Mouse (Mus musculus) stomach, embryonic 15.5 days (tissue): ENCODE measurements around the gene Paxx. TPM values are rescaled to one million over a fixed set of nuclear protein-coding genes. Genes with fewer than 3 reads are reported as not detected.

Experiments used
- ATAC-seq: fragments of 200-750 bp; cut with Nextera tagmentation; 2 replicates; pipeline ENCODE4 v1.8.0; 2017; ENCODE audit warnings: low read depth, moderate number of reproducible peaks, moderate TSS enrichment; ENCODE audit not compliant: insufficient read depth, low FRiP score
- H3K27ac ChIP-seq: fragments of 300-500 bp; sonication (generic); 2 replicates; pipeline ENCODE4 v1.5.1; 2015; ENCODE audit warnings: mild to moderate bottlenecking, inconsistent platforms
- H3K27me3 ChIP-seq: fragments of 300-500 bp; sonication (generic); replicated peaks from 2 replicates; pipeline ENCODE4 v1.6.1; 2015; ENCODE audit warnings: inconsistent platforms
- H3K36me3 ChIP-seq: fragments of 300-500 bp; sonication (generic); 2 replicates; pipeline ENCODE4 v1.6.1; 2015; ENCODE audit warnings: inconsistent platforms
- H3K4me1 ChIP-seq: fragments of 300-500 bp; sonication (generic); 2 replicates; pipeline ENCODE4 v1.6.1; 2015; ENCODE audit warnings: inconsistent platforms
- H3K4me2 ChIP-seq: fragments of 300-500 bp; sonication (generic); 2 replicates; pipeline ENCODE4 v1.6.1; 2015; ENCODE audit warnings: mild to moderate bottlenecking, inconsistent platforms
- H3K4me3 ChIP-seq: fragments of 300-500 bp; sonication (generic); replicated peaks from 2 replicates; pipeline ENCODE4 v1.5.1; 2015; ENCODE audit warnings: inconsistent platforms
- H3K9ac ChIP-seq: fragments of 300-500 bp; sonication (generic); 2 replicates; pipeline ENCODE4 v1.6.1; 2015; ENCODE audit warnings: inconsistent platforms
- H3K9me3 ChIP-seq: fragments of 300-500 bp; sonication (generic); 2 replicates; pipeline ENCODE4 v1.6.1; 2016; ENCODE audit warnings: inconsistent platforms
- WGBS: fragments of 180-500 bp; shearing (Covaris S2); methylation state at CpG from one replicate; pipeline ENCODE4 v1.1.7; 2015; 5-methylcytosine and 5-hydroxymethylcytosine counted together
- polyA plus RNA-seq: library from polyadenylated mRNA; unstranded; fragments of >200 nt; fragmentation: Nextera tagmentation; extraction: Ambion mirVana; gene quantifications from 2 replicates; pipeline ENCODE4 v1.2.1, GENCODE M21; 2015

Gene Paxx
- polyA plus RNA-seq, 1 experiment from 2014 or later = 37.4 TPM

DNA sequence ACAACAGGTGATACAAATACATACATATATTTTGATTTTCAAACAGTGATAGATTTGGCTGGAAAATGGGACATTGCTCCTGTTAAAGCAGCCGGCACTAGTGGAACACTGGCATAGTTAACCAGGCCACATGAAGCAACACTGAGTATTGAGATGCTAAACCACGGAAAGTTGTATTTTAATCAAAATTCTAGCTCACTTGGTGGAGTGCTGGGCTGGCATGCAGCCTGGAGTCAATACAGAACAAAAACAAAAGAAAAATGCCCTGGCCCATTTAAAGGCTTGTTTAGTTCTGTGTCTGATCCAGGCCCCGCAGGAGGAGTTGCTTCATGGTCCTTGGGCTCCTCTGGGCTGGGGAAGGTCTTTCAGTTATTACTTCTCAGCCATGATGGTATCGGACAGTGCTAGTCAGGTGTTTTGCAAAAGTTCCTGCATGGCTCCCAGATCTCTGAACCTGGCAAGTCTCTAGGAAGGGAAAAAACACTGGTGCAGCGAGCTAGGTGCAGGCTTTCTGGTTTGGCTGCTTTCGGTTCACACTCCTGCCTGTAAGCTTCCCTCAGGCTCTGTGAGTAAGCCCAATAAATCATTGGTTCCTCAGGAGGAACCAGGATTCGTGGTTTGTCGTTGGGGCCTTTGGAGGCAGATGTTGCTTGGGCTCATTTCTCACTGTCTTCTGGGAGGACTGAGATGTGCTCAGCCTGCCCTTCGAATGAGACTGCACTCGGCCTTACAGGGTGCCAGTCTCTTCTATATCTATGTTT is 18.8 kb upstream of the Paxx start:
- no peak overlapping the region for H3K4me3 ChIP-seq
- no peaks in the 10 kb centered on the region for H3K4me1 ChIP-seq
- H3K27me3 ChIP-seq = no peaks in the 10 kb centered on the region
- 50% methylated on average over 10 of the region's 10 CpGs for WGBS
- H3K9me3 ChIP-seq = no peaks in the 10 kb centered on the region
- H3K4me2 ChIP-seq = no peak overlapping the region
- ATAC-seq = no peak
- H3K27ac ChIP-seq = peak overlapping the region; percentile 44; the same call in 1 of the 2 replicates
- H3K36me3 ChIP-seq = no peaks in the 10 kb centered on the region
- H3K9ac ChIP-seq = no peak overlapping the region

DNA sequence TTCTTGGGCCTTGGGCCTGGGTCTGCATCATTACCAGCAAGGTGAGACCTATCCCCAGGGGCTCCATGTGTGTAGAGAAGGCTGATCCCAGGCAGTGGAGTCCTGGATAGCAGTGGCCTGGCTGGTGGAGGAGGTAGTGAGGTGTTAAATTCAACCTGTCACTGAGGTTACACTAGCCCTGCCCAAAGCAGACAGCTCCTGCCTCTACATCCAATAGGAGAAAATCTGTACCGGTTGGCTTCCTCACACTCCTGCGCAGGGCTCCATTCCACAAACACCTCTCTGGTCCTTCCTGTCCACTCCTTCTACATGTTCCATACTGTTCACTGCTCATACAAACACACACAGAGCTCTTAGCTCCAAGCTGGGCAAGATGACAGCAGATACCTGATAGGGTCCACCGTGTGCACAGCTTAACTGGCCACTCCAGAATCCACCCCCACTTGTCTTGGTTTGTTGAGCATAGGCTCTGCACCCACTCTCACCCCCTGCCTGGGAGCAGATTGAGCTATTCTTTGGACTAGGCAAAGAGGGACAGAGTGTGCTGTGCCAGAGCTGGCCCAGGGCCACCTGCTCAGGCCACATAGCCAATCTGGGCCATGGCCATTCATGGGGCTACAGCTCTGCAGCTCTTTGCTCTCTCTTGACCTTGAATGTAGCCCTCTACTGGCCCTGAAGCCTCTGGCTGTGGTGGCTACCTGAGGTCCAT is 17.2 kb upstream of the Paxx start:
- Histone ChIP-seq H3K27ac (no peak overlapping the region), H3K4me3 (no peak overlapping the region), H3K9me3 (no peaks in the 10 kb centered on the region), H3K4me1 (no peaks in the 10 kb centered on the region), H3K9ac (no peak overlapping the region), H3K36me3 (no peaks in the 10 kb centered on the region), H3K27me3 (no peaks in the 10 kb centered on the region), H3K4me2 (no peak overlapping the region)
- 73% methylated on average over 3 of the region's 3 CpGs for WGBS
- no peak for ATAC-seq

DNA sequence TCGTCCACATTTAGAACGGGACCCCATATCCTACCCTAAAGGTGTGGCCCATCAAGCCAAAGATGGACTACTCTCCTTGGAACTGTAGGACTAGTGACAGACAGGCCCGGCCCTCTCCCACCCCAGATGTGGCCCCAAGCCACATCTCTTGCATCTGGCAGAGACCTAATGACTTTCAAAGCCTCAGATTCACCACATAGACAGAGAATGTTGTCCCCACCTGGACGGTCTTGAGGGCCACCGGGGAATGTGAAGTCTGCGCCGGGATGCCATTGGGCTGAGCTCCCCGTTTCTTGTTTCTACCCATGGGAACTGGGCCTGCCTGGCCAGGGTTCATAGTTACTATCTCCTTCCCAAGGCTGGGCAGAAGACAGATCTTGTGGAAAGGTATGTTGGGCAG is 16.6 kb upstream of the Paxx start:
- Histone ChIP-seq H3K36me3 (no peaks in the 10 kb centered on the region), H3K4me2 (no peak overlapping the region), H3K27ac (no peak overlapping the region), H3K9ac (no peak overlapping the region), H3K27me3 (no peaks in the 10 kb centered on the region), H3K4me3 (no peak overlapping the region), H3K9me3 (no peaks in the 10 kb centered on the region), H3K4me1 (no peaks in the 10 kb centered on the region)
- no peak for ATAC-seq
- 88% methylated on average over 8 of the region's 8 CpGs for WGBS

DNA sequence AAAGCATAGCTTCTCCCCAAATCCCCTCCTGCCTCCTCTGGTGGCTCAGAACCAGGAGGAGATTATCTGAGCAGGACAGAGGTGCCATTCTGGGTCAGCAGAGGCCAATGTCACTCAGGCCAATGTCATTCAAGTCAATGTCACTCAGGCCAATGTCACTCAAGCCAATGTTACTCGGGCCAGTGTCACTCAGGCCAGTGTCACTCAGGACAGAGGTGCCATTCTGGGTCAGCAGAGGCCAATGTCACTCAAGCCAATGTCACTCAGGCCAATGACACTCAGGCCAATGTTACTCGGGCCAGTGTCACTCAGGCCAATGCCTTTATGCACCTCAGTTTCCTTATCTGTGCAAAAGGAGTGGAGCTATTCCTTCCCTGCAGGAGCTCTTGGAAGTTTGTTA is 11.7 kb upstream of the Paxx start:
- no peaks in the 10 kb centered on the region for H3K9me3 ChIP-seq
- H3K4me3 ChIP-seq = no peak overlapping the region
- no peaks in the 10 kb centered on the region; the same call in 1 of the 2 replicates for H3K4me1 ChIP-seq
- H3K9ac ChIP-seq = no peak overlapping the region
- no peaks in the 10 kb centered on the region for H3K27me3 ChIP-seq
- H3K36me3 ChIP-seq = no peaks in the 10 kb centered on the region
- no peak overlapping the region for H3K4me2 ChIP-seq
- WGBS = 72% methylated on average over 2 of the region's 2 CpGs
- no peak for ATAC-seq
- H3K27ac ChIP-seq = no peak overlapping the region

DNA sequence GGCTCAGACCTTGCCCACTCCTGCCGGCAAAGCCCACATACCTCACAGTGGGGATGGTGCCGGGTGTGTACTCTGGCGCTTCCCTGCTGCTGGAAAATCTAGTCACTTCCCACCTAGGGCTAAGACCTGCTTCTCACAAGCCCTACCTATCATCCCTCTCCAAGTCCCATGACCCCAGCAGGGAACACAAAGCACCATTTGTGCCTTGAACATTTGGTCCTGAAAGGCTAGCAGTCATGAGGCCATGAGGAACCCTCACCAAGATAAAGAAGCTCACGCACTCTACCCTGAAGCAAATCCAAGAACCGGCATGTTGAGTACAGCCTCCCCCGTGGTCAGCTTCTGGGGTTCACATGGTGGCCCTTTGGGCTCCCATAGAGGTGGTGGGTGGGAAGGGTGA is 9.1 kb upstream of the Paxx start, which contains the start of gene Ptgds:
TSS of gene Ptgds (minus strand) at position 78 of the 400 bp plus-strand sequence.
- H3K36me3 ChIP-seq = no peaks in the 10 kb centered on the region
- H3K4me1 ChIP-seq = no peaks in the 10 kb centered on the region; the same call in 1 of the 2 replicates
- no peaks in the 10 kb centered on the region for H3K9me3 ChIP-seq
- H3K9ac ChIP-seq = no peak within 1 kb of the TSS
- no peaks in the 10 kb centered on the region for H3K27me3 ChIP-seq
- ATAC-seq = no peak
- no peak within 1 kb of the TSS for H3K4me3 ChIP-seq
- H3K4me2 ChIP-seq = no peak within 1 kb of the TSS
- no peak within 1 kb of the TSS for H3K27ac ChIP-seq
- WGBS = 44% methylated on average over 6 of the region's 6 CpGs

DNA sequence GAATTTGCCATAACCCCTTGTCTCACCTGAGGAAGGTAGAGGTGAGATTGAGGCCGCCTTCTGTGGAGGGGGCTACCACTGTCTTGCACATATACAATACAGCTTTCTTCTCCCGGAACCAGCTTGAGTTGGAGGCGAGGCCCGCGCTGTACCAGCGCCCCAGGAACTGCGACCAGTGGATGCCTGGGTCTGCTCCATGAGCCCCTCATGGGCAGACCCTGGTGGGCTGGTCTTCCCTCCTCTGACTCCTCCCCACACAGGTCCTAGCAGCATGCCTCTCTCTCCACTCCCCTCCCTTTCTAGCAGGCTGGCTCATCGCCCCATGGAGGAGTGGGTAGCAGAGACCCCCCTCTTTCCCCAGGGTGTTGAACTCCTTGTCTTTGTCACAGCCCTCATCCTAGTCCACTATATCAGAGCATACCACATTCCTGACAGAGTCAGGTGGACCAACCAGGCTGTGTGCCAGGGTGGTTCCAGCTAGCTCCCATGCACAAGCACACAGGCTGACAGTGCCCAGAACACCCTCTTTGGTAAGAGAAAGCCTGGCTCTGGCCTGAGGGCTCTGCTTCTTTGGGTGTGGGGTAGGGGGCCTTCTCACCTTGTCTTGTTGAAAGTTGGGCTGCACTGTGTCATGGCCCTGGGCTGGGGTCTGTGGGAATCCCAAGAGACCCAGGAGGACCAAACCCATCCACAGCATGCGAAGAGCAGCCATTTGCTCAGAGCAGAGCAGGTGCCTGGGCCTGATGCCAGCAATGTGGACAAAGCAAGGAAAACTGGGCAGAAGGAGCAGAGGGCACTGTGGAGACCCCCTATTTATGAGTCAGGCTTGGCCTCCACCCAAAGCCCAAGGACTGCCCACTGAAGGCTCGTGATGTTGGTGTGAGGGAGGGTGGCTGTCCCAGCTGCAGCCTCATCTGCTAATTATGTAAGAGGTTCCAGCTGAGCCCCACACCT is 8.3 kb upstream of the Paxx start:
- Histone ChIP-seq H3K9ac (no peak overlapping the region), H3K27ac (no peak overlapping the region), H3K4me3 (no peak overlapping the region), H3K4me2 (no peak overlapping the region), H3K36me3 (no peaks in the 10 kb centered on the region), H3K4me1 (no peaks in the 10 kb centered on the region; the same call in 1 of the 2 replicates), H3K9me3 (no peaks in the 10 kb centered on the region), H3K27me3 (no peaks in the 10 kb centered on the region)
- WGBS = 67% methylated on average over 10 of the region's 10 CpGs
- ATAC-seq = peak; percentile 24; the same call in 1 of the 2 replicates

- no peak overlapping the region for H3K9ac ChIP-seq
- ATAC-seq = no peak
Observed at GRCm38 (mm10) chr2:25467606-25468303, 6.9 kb upstream of the Paxx start.

DNA sequence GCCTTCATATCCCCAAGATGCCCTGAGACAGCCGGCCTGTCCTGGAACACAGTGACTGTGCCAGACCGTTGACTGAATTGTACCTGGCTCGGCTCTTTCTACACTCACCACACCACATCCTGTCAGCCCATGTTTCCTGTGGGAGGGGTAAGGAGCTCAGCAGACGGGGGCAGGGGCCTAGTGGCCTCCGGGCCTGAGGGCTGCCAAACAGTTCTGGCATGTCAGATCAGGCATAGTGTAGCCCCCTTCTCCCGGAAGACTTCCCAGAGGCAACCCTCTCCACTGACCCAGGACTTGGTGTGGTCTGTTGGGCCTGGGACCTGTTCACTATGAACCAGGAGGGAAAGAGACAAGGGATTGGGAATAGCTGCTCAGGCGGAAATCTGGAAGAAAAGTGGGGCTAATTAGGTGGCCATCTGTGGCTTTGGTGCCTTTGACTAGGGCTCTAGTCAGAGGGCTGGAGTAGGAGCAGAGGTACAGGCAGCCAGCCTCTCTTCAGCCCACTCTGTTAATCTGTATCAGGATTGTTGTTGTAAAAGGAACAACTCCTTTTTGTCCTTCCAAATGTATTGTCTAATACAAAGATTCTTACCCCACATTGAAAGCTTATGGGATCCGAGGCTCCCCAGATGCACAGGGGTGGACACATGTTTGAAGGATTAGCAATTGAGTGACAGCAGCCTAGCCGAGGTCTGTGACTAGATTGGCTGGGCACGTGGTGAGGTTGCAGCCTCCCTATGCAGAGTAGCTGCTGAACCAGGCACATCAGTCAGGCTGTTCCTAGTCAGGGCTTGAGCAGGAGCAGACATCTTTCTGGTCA is 5.1 kb upstream of the Paxx start:
- WGBS = 56% methylated on average over 10 of the region's 10 CpGs
- H3K4me3 ChIP-seq = no peak overlapping the region
- no peak overlapping the region for H3K27ac ChIP-seq
- no peaks in the 10 kb centered on the region for H3K27me3 ChIP-seq
- H3K4me2 ChIP-seq = no peak overlapping the region
- no peak overlapping the region for H3K9ac ChIP-seq
- H3K4me1 ChIP-seq = peaks cover 5% of the 10 kb centered on the region; the same call in 1 of the 2 replicates
- no peak for ATAC-seq
- H3K9me3 ChIP-seq = no peaks in the 10 kb centered on the region
- H3K36me3 ChIP-seq = no peaks in the 10 kb centered on the region

More at GRCm38 (mm10) chr2:25467606-25468303, 6.9 kb upstream of the Paxx start:
- WGBS = 73% methylated on average over 14 of the region's 14 CpGs
- H3K4me1 ChIP-seq = no peaks in the 10 kb centered on the region; the same call in 1 of the 2 replicates
- H3K27ac ChIP-seq = no peak overlapping the region
- H3K4me2 ChIP-seq = no peak overlapping the region
- no peak overlapping the region for H3K4me3 ChIP-seq
- H3K36me3 ChIP-seq = no peaks in the 10 kb centered on the region
- no peaks in the 10 kb centered on the region for H3K27me3 ChIP-seq
- no peaks in the 10 kb centered on the region for H3K9me3 ChIP-seq

DNA sequence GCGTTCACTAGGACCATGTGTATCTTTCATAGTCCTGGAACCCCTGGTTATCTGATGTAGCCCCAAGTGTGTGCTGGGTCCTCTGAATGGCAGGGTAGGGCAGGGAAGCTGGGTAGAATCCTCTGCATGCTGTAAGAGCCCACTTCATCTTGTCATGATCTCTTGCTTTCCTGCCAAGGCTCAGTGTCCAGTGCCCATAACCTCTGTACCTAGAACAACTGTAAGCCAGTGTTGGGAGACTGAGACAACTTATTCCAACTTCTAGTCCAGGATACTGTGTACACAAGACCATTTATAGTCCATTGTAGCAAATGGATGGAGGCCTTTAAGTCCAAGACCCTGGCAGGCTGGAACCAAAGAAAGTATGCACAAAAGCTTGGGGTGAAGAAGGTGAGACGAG is 4.4 kb upstream of the Paxx start:
- H3K9me3 ChIP-seq = no peaks in the 10 kb centered on the region
- WGBS = 77% methylated on average over 2 of the region's 2 CpGs
- H3K36me3 ChIP-seq = no peaks in the 10 kb centered on the region
- no peak overlapping the region for H3K4me2 ChIP-seq
- H3K4me3 ChIP-seq = no peak overlapping the region
- peaks cover 6% of the 10 kb centered on the region; the same call in 1 of the 2 replicates for H3K4me1 ChIP-seq
- no peak overlapping the region for H3K9ac ChIP-seq
- ATAC-seq = no peak
- no peaks in the 10 kb centered on the region for H3K27me3 ChIP-seq
- H3K27ac ChIP-seq = no peak overlapping the region

- H3K4me3 ChIP-seq = no peak overlapping the region
- H3K4me2 ChIP-seq = no peak overlapping the region
- H3K36me3 ChIP-seq = no peaks in the 10 kb centered on the region
- WGBS = 76% methylated on average over 3 of the region's 3 CpGs
- H3K27me3 ChIP-seq = no peaks in the 10 kb centered on the region
- no peaks in the 10 kb centered on the region for H3K9me3 ChIP-seq
- H3K4me1 ChIP-seq = peaks cover 22% of the 10 kb centered on the region
- H3K27ac ChIP-seq = no peak overlapping the region
- ATAC-seq = no peak
- H3K9ac ChIP-seq = no peak overlapping the region
Observed at GRCm38 (mm10) chr2:25463630-25464029, 2.7 kb upstream of the Paxx start.
